Mouse (Mus musculus): ENCODE measurements around the gene Sntb2. TPM values are rescaled to one million over a fixed set of nuclear protein-coding genes. Genes with fewer than 3 reads are reported as not detected.

The Sntb2 gene
- total and polyA plus RNA-seq, 3 experiments, result 3.6 to 3.8 TPM; not detected in 1

- Histone ChIP-seq H3K4me3 (ENCODE audit: control insufficient read depth in 1 of 2, insufficient read depth in 1 of 2, low read depth in 2 of 2, low read length in 2 of 2) (no peak overlapping the region), H3K4me1 (ENCODE audit: control insufficient read depth in 1 of 2, insufficient read depth in 2 of 2, low read length in 2 of 2) (no peaks in the 10 kb centered on the region; a peak in 1 of 4 replicates), H3K79me2 (ENCODE audit: control insufficient read depth, insufficient read depth, low read length, poor library complexity) (no peaks in the 10 kb centered on the region), H3K36me3 (ENCODE audit: control insufficient read depth in 1 of 2, insufficient read depth in 2 of 2, low read length in 2 of 2) (no peaks in the 10 kb centered on the region; a peak in 1 of 4 replicates), H3K27ac (ENCODE audit: control insufficient read depth, low read depth, low read length) (no peak overlapping the region), H3K9ac (ENCODE audit: control insufficient read depth, low read depth, low read length, poor library complexity, severe bottlenecking) (no peak overlapping the region), H3K9me3 (replicated peaks; ENCODE audit: insufficient read depth, low read length) (no peaks in the 10 kb centered on the region), H3K27me3 (ENCODE audit: control insufficient read depth in 1 of 2, insufficient read depth in 2 of 2, low read length in 2 of 2) (no peaks in the 10 kb centered on the region)
- no peak for DNase-seq (ENCODE audit: low read depth, low spot score)
- TF ChIP-seq ETS1 (IDR thresholded peaks at IDR 0.05; ENCODE audit: low read depth, low read length) (no peak), NELFE (IDR thresholded peaks at IDR 0.05; ENCODE audit: low read depth, low read length) (no peak), BHLHE40 (IDR thresholded peaks at IDR 0.05; ENCODE audit: borderline replicate concordance, low read depth, low read length) (no peak), RAD21 (IDR thresholded peaks at IDR 0.05; ENCODE audit: low read depth, low read length) (no peak), GATA1 (IDR thresholded peaks at IDR 0.05; ENCODE audit: low read depth, low read length) (no peak), NRF1 (IDR thresholded peaks at IDR 0.05; ENCODE audit: insufficient read depth, low read depth, low read length, poor library complexity, severe bottlenecking) (no peak), TAL1 (IDR thresholded peaks at IDR 0.05; ENCODE audit: low read length) (no peak), TBP (IDR thresholded peaks at IDR 0.05; ENCODE audit: low read depth, low read length) (no peak), USF1 (IDR thresholded peaks at IDR 0.05; ENCODE audit: low read depth, low read length) (no peak), MAX (IDR thresholded peaks at IDR 0.05; ENCODE audit: low read length) (no peak), MXI1 (IDR thresholded peaks at IDR 0.05; ENCODE audit: low read depth, low read length) (no peak), ZMIZ1 (IDR thresholded peaks at IDR 0.05; ENCODE audit: low read depth, low read length) (no peak), CTCF (IDR thresholded peaks at IDR 0.05 in 2 of 3, conservative IDR thresholded peaks at IDR 0.05 in 1 of 3; ENCODE audit: control insufficient read depth in 1 of 3, insufficient read depth in 1 of 3, low read depth in 2 of 3, low read length in 3 of 3, poor library complexity in 1 of 3, severe bottlenecking in 1 of 3) (no peak), E2F4 (IDR thresholded peaks at IDR 0.05; ENCODE audit: borderline replicate concordance, low read depth, low read length) (no peak), ZC3H11A (IDR thresholded peaks at IDR 0.05; ENCODE audit: low read depth, low read length) (no peak), ZNF384 (IDR thresholded peaks at IDR 0.05; ENCODE audit: low read depth, low read length) (no peak), JUND (IDR thresholded peaks at IDR 0.05; ENCODE audit: low read depth, low read length) (no peak), SMC3 (IDR thresholded peaks at IDR 0.05; ENCODE audit: low read depth, low read length) (no peak), ZKSCAN1 (IDR thresholded peaks at IDR 0.05; ENCODE audit: low read depth, low read length) (no peak), ELF1 (IDR thresholded peaks at IDR 0.05; ENCODE audit: low read depth, low read length) (no peak)
Observed at GRCm38 (mm10) chr8:106948678-106949243, 13.2 kb downstream of the Sntb2 start.

- H3K4me1 ChIP-seq (ENCODE audit: control insufficient read depth in 1 of 2, insufficient read depth in 2 of 2, low read length in 2 of 2), result no peaks in the 10 kb centered on the region; a peak in 1 of 4 replicates
- H3K9ac ChIP-seq (ENCODE audit: control insufficient read depth, low read depth, low read length, poor library complexity, severe bottlenecking), result no peak overlapping the region
- no peaks in the 10 kb centered on the region for H3K79me2 ChIP-seq (ENCODE audit: control insufficient read depth, insufficient read depth, low read length, poor library complexity)
- DNase-seq (ENCODE audit: low read depth, low spot score), result no peak
- no peak for TF ChIP-seq KAT2A (conservative IDR thresholded peaks at IDR 0.05; ENCODE audit: low read depth, low read length)
- no peak for TF ChIP-seq BHLHE40 (IDR thresholded peaks at IDR 0.05; ENCODE audit: borderline replicate concordance, low read depth, low read length)
- H3K27ac ChIP-seq (ENCODE audit: control insufficient read depth, low read depth, low read length), result no peak overlapping the region
- H3K9me3 ChIP-seq (replicated peaks; ENCODE audit: insufficient read depth, low read length), result no peaks in the 10 kb centered on the region
- no peaks in the 10 kb centered on the region for H3K27me3 ChIP-seq (ENCODE audit: control insufficient read depth in 1 of 2, insufficient read depth in 2 of 2, low read length in 2 of 2)
- H3K4me3 ChIP-seq (ENCODE audit: control insufficient read depth in 1 of 2, insufficient read depth in 1 of 2, low read depth in 2 of 2, low read length in 2 of 2), result no peak overlapping the region
- no peaks in the 10 kb centered on the region; a peak in 1 of 4 replicates for H3K36me3 ChIP-seq (ENCODE audit: control insufficient read depth in 1 of 2, insufficient read depth in 2 of 2, low read length in 2 of 2)
Observed at GRCm38 (mm10) chr8:106951707-106952106, 16.2 kb downstream of the Sntb2 start.
